Mouse (Mus musculus) thymus, adult 2 months (tissue): ENCODE data around the gene Wwox. TPM values are rescaled to one million over a fixed set of nuclear protein-coding genes. Genes with fewer than 3 reads are reported as not detected.

Experiments
- DNase-seq: peaks from one replicate; pipeline ENCODE4 v3.0.0; 2021
- H3K27ac ChIP-seq: fragments of 200-500 bp; 2 replicates; pipeline ENCODE4 v1.5.1; 2012; ENCODE audit warnings: low read length, control low read depth; ENCODE audit not compliant: control insufficient read depth, insufficient read depth
- H3K27me3 ChIP-seq: fragments of 200-500 bp; 2 replicates; pipeline ENCODE4 v1.6.1; 2012; ENCODE audit warnings: mild to moderate bottlenecking, low read length, moderate library complexity, mixed read lengths; ENCODE audit not compliant: control insufficient read depth, insufficient read depth
- H3K36me3 ChIP-seq: fragments of 200-500 bp; 2 replicates; pipeline ENCODE4 v1.6.1; 2012; ENCODE audit warnings: mild to moderate bottlenecking, low read length, moderate library complexity; ENCODE audit not compliant: control insufficient read depth, insufficient read depth
- H3K4me1 ChIP-seq: fragments of 200-500 bp; replicated peaks from 2 replicates; pipeline ENCODE4 v1.6.1; 2012; ENCODE audit warnings: low read length; ENCODE audit not compliant: control insufficient read depth, insufficient read depth
- H3K4me3 ChIP-seq: fragments of 200-500 bp; 2 replicates; pipeline ENCODE4 v1.5.1; 2012; ENCODE audit warnings: mild to moderate bottlenecking, low read length, control low read depth, moderate library complexity; ENCODE audit not compliant: control insufficient read depth, insufficient read depth
- CTCF ChIP-seq: fragments of 200-500 bp; IDR thresholded peaks from 2 replicates; pipeline ENCODE4 v1.5.1; 2012; ENCODE audit warnings: mild to moderate bottlenecking, control low read depth, low read length, moderate library complexity, borderline replicate concordance; ENCODE audit not compliant: control insufficient read depth, poor library complexity, insufficient read depth; ENCODE audit errors: extremely low read depth
- POLR2A ChIP-seq: fragments of 200-500 bp; IDR thresholded peaks from 2 replicates; pipeline ENCODE4 v1.6.1; 2012; ENCODE audit warnings: mild to moderate bottlenecking, low read length, control low read depth, moderate library complexity; ENCODE audit not compliant: control insufficient read depth, poor library complexity, insufficient read depth; ENCODE audit errors: extremely low read depth
- WGBS: fragments of 180-500 bp; shearing (Covaris S2); methylation state at CpG from one replicate; pipeline ENCODE4 v1.1.7; 2018; 5-methylcytosine and 5-hydroxymethylcytosine counted together
- polyA plus RNA-seq: library from polyadenylated mRNA; depleted of rRNA; stranded (reverse); fragments of >200 nt; gene quantifications from 2 replicates; pipeline ENCODE4 v1.2.3, GENCODE M21; 2012

Wwox gene
- polyA plus RNA-seq, 1 experiment: 8.4 TPM

GRCm38 (mm10) chr8:114507404-114507803 lies 67.9 kb downstream of the Wwox start:
- WGBS: 91% methylated on average over 7 of the region's 7 CpGs
- H3K4me3 ChIP-seq: no peak overlapping the region

DNA sequence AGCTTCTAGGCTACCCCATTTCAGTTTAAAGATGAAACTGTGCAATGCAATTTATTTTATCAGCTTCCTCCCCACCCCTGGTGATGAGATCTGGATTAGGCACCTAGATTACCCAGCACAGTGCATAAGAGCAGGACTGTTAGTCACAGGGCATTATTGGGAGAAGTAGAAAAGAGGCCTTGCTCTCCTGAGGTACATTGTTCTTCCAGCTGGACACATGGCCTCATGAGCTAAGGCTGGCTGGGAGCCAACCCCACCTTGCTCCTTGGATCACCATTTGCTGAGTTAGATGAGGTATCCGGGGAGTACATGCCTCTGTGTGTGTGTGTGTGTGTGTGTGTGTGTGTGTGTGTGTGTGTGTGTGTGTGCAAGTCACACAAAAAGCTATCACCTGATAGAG lies 70.8 kb downstream of the Wwox start:
- Histone ChIP-seq H3K4me1 (0 out of 2 replicates have a peak, but pooled peaks cover 6% of the 10 kb centered on the region), H3K27ac (no peak overlapping the region), H3K4me3 (no peak overlapping the region), H3K27me3 (no peaks in the 10 kb centered on the region), H3K36me3 (no peaks in the 10 kb centered on the region)
- WGBS: 92% methylated on average over 1 of the region's 1 CpGs
- DNase-seq: no peak
- no peak for TF ChIP-seq CTCF
- no peak for TF ChIP-seq POLR2A

More at GRCm38 (mm10) chr8:114507404-114507803, 67.9 kb downstream of the Wwox start:
- Histone ChIP-seq H3K27ac (no peak overlapping the region), H3K36me3 (no peaks in the 10 kb centered on the region), H3K4me1 (0 out of 2 replicates have a peak, but pooled peaks cover 6% of the 10 kb centered on the region), H3K27me3 (no peaks in the 10 kb centered on the region)
- no peak for TF ChIP-seq POLR2A
- no peak for TF ChIP-seq CTCF
- no peak for DNase-seq

GRCm38 (mm10) chr8:114512075-114512935 lies 72.8 kb downstream of the Wwox start:
- no peak for DNase-seq
- H3K4me3 ChIP-seq: no peak overlapping the region
- H3K27me3 ChIP-seq: no peaks in the 10 kb centered on the region
- WGBS: 95% methylated on average over 26 of the region's 26 CpGs
- H3K4me1 ChIP-seq: no peaks in the 10 kb centered on the region
- TF ChIP-seq POLR2A: no peak
- TF ChIP-seq CTCF: no peak
- H3K27ac ChIP-seq: no peak overlapping the region
- H3K36me3 ChIP-seq: no peaks in the 10 kb centered on the region

GRCm38 (mm10) chr8:114514692-114515091 lies 75.2 kb downstream of the Wwox start:
- TF ChIP-seq POLR2A: no peak
- no peak for TF ChIP-seq CTCF
- 96% methylated on average over 11 of the region's 11 CpGs for WGBS
- no peaks in the 10 kb centered on the region for H3K4me1 ChIP-seq

DNA sequence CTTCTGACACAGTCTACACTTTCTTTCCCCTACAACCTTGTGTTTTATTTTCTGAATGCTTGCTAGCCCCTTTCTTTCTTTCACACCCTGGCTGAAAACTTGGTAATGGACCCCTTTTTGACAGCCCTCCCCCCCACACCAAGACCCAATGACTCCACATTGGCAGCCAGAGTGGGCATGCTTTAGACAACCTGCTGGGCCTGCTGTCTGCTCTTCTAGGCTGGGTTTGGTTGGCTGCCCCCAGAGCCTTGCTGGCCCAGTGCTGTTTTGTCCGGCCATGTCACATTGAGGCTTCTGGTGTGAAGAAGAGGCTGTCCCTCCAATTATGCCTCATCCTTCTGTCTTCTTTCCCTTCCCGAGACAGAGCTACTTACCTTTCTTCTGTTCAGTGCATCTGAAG lies 83.6 kb downstream of the Wwox start:
- H3K27ac ChIP-seq: no peak overlapping the region
- no peaks in the 10 kb centered on the region for H3K27me3 ChIP-seq
- no peak overlapping the region for H3K4me3 ChIP-seq
- DNase-seq: no peak
- no peak for TF ChIP-seq CTCF
- TF ChIP-seq POLR2A: no peak
- no peaks in the 10 kb centered on the region for H3K36me3 ChIP-seq
- 98% methylated on average over 2 of the region's 2 CpGs for WGBS
- H3K4me1 ChIP-seq: no peaks in the 10 kb centered on the region

More at GRCm38 (mm10) chr8:114514692-114515091, 75.2 kb downstream of the Wwox start:
- Histone ChIP-seq H3K36me3 (no peaks in the 10 kb centered on the region), H3K27me3 (no peaks in the 10 kb centered on the region), H3K4me3 (no peak overlapping the region), H3K27ac (no peak overlapping the region)
- no peak for DNase-seq

DNA sequence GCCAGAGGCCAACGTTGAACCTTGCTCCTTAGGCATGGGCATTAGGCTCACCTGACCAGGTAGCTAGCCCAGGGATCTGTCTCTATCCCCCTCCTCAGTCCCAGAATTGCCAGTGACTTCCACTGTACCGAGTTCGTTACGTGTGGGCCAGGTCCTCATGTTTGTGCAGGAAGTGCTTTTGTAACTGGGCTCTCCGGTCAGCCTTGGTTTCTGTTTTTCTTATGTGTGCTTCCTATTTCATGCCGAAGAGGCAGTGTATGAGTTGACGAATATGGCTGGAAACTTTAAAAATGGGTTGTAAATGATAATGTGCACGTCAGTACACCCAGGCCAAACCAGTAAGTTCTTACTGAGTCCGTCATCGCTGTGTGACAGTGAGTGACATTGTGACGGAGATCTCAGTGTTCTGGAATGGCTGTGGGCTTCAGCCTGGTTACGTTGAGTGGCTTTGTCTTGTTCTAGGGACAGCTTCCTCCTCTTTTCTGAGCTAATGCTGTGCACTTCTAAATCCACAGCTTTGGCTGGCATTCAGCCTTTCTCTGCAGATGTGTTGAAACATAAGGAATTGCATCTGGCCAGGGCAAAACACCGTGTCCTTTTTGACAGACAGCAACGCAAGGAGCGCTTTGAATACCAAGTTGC lies 87.3 kb downstream of the Wwox start:
- Histone ChIP-seq H3K4me3 (no peak overlapping the region), H3K27ac (no peak overlapping the region)

More for the DNA sequence above, 87.3 kb downstream of the Wwox start:
- TF ChIP-seq POLR2A: no peak
- DNase-seq: no peak
- Histone ChIP-seq H3K4me1 (no peaks in the 10 kb centered on the region), H3K27me3 (no peaks in the 10 kb centered on the region), H3K36me3 (no peaks in the 10 kb centered on the region)
- WGBS: 90% methylated on average over 15 of the region's 15 CpGs
